Mouse (Mus musculus): Measurements from ENCODE around the gene Zan. TPM values are rescaled to one million over a fixed set of nuclear protein-coding genes. Genes with fewer than 3 reads are reported as not detected.

Gene Zan
- polyA plus RNA-seq, 1 experiment, result 0.20 TPM

- DNase-seq (ENCODE audit: low read depth), result no peak
Observed at GRCm38 (mm10) chr5:137419105-137419504, 57.8 kb downstream of the Zan start.

GRCm38 (mm10) chr5:137414253-137414652 lies 62.6 kb downstream of the Zan start:
- DNase-seq (ENCODE audit: low read depth), result no peak

- no peak for DNase-seq (ENCODE audit: low read depth)
Observed at GRCm38 (mm10) chr5:137411235-137411634, 65.6 kb downstream of the Zan start.

- no peak for DNase-seq (ENCODE audit: low read depth)
Observed at GRCm38 (mm10) chr5:137410549-137410948, 66.3 kb downstream of the Zan start.

- no peak for DNase-seq (ENCODE audit: low read depth)
Observed at GRCm38 (mm10) chr5:137410066-137410465, 66.8 kb downstream of the Zan start.

- no peak for DNase-seq (ENCODE audit: low read depth)
Observed at GRCm38 (mm10) chr5:137409451-137409850, 67.4 kb downstream of the Zan start.

- peak; percentile 20 for DNase-seq (ENCODE audit: low read depth)
Observed at GRCm38 (mm10) chr5:137404081-137404480, 72.8 kb downstream of the Zan start.

GRCm38 (mm10) chr5:137394456-137394855 lies 82.4 kb downstream of the Zan start:
- no peak for DNase-seq (ENCODE audit: low read depth)

- no peak for DNase-seq (ENCODE audit: low read depth)
Observed at GRCm38 (mm10) chr5:137391641-137392040, 85.2 kb downstream of the Zan start.

GRCm38 (mm10) chr5:137386712-137387111 lies 90.2 kb downstream of the Zan start:
- DNase-seq (ENCODE audit: low read depth), result no peak

- no peak for DNase-seq (ENCODE audit: low read depth)
Observed at GRCm38 (mm10) chr5:137383441-137383840, 93.4 kb downstream of the Zan start.

GRCm38 (mm10) chr5:137381152-137381551 lies 95.7 kb downstream of the Zan start:
- no peak for DNase-seq (ENCODE audit: low read depth)

GRCm38 (mm10) chr5:137377603-137378002 lies 99.3 kb downstream of the Zan start:
- DNase-seq (ENCODE audit: low read depth), result no peak

- DNase-seq (ENCODE audit: low read depth), result no peak
Observed at GRCm38 (mm10) chr5:137377176-137377575, 99.7 kb downstream of the Zan start.

- no peak for DNase-seq (ENCODE audit: low read depth)
Observed at GRCm38 (mm10) chr5:137376722-137377121, 100.1 kb downstream of the Zan start.

GRCm38 (mm10) chr5:137376198-137376597 lies 100.7 kb downstream of the Zan start:
- DNase-seq (ENCODE audit: low read depth), result no peak

- no peak for DNase-seq (ENCODE audit: low read depth)
Observed at GRCm38 (mm10) chr5:137375627-137376026, 101.2 kb downstream of the Zan start.

- DNase-seq (ENCODE audit: low read depth), result no peak
Observed at GRCm38 (mm10) chr5:137374521-137375080, 102.3 kb downstream of the Zan start.

- no peak for DNase-seq (ENCODE audit: low read depth)
Observed at GRCm38 (mm10) chr5:137373371-137373950, 103.4 kb downstream of the Zan start.

- no peak for DNase-seq (ENCODE audit: low read depth)
Observed at GRCm38 (mm10) chr5:137369665-137370064, 107.2 kb downstream of the Zan start.

- DNase-seq (ENCODE audit: low read depth), result no peak
Observed at GRCm38 (mm10) chr5:137358382-137358781, 118.5 kb downstream of the Zan start.

GRCm38 (mm10) chr5:137354091-137354490 lies 122.8 kb downstream of the Zan start:
- no peak for DNase-seq (ENCODE audit: low read depth)

GRCm38 (mm10) chr5:137352011-137352975 lies 124.6 kb downstream of the Zan start:
- no peak for DNase-seq (ENCODE audit: low read depth)

Data from gonadal fat pad, adult 2 months (tissue).